Mouse (Mus musculus): Measurements from ENCODE around the gene Aqp1. TPM values are rescaled to one million over a fixed set of nuclear protein-coding genes. Genes with fewer than 3 reads are reported as not detected.

The Aqp1 gene
- polyA plus RNA-seq, 1 experiment from 2014 or later = 2.9 TPM

- H3K36me3 ChIP-seq (ENCODE audit: control insufficient read depth, insufficient read depth, low read length) = no peaks in the 10 kb centered on the region
These were observed 2.9 kb downstream of the Aqp1 start for GRCm38 (mm10) chr6:55338934-55339825.

GRCm38 (mm10) chr6:55341688-55342087 is 5.5 kb downstream of the Aqp1 start:
- no peaks in the 10 kb centered on the region for H3K27me3 ChIP-seq (replicated peaks; ENCODE audit: control insufficient read depth, insufficient read depth, low read length)
- WGBS = 24% methylated on average over 5 of the region's 5 CpGs
- H3K4me3 ChIP-seq (ENCODE audit: low read depth, low read length) = no peak overlapping the region
- H3K4me1 ChIP-seq (ENCODE audit: control insufficient read depth, insufficient read depth, low read length) = 0 out of 2 replicates have a peak, but pooled peaks cover 2% of the 10 kb centered on the region
- H3K4me2 ChIP-seq (ENCODE audit: low read length) = no peak overlapping the region
- DNase-seq (ENCODE audit: low spot score) (peak; percentile 13), ATAC-seq (no peak)
- H3K36me3 ChIP-seq (ENCODE audit: control insufficient read depth, insufficient read depth, low read length) = no peaks in the 10 kb centered on the region
- H3K9me3 ChIP-seq (replicated peaks; ENCODE audit: control insufficient read depth, low read length) = no peaks in the 10 kb centered on the region
- H3K27ac ChIP-seq (ENCODE audit: low read depth, low read length) = no peak overlapping the region
- H3K9ac ChIP-seq (ENCODE audit: low read length) = no peak overlapping the region

More at GRCm38 (mm10) chr6:55338934-55339825, 2.9 kb downstream of the Aqp1 start:
- H3K4me1 ChIP-seq (ENCODE audit: control insufficient read depth, insufficient read depth, low read length) = peaks cover 11% of the 10 kb centered on the region
- 84% methylated on average over 9 of the region's 9 CpGs for WGBS
- no peak for DNase-seq (ENCODE audit: low spot score)
- no peak for ATAC-seq
- no peak overlapping the region for H3K27ac ChIP-seq (ENCODE audit: low read depth, low read length)
- H3K9ac ChIP-seq (ENCODE audit: low read length) = no peak overlapping the region
- no peaks in the 10 kb centered on the region for H3K27me3 ChIP-seq (replicated peaks; ENCODE audit: control insufficient read depth, insufficient read depth, low read length)
- H3K4me2 ChIP-seq (ENCODE audit: low read length) = no peak overlapping the region
- no peaks in the 10 kb centered on the region for H3K9me3 ChIP-seq (replicated peaks; ENCODE audit: control insufficient read depth, low read length)
- H3K4me3 ChIP-seq (ENCODE audit: low read depth, low read length) = no peak overlapping the region

- 54% methylated on average over 9 of the region's 9 CpGs for WGBS
- Histone ChIP-seq H3K9ac (ENCODE audit: low read length) (no peak overlapping the region), H3K27me3 (replicated peaks; ENCODE audit: control insufficient read depth, insufficient read depth, low read length) (no peaks in the 10 kb centered on the region), H3K36me3 (ENCODE audit: control insufficient read depth, insufficient read depth, low read length) (no peaks in the 10 kb centered on the region), H3K27ac (ENCODE audit: low read depth, low read length) (no peak overlapping the region), H3K9me3 (replicated peaks; ENCODE audit: control insufficient read depth, low read length) (no peaks in the 10 kb centered on the region), H3K4me2 (ENCODE audit: low read length) (no peak overlapping the region), H3K4me3 (ENCODE audit: low read depth, low read length) (no peak overlapping the region), H3K4me1 (ENCODE audit: control insufficient read depth, insufficient read depth, low read length) (0 out of 2 replicates have a peak, but pooled peaks cover 2% of the 10 kb centered on the region)
- ATAC-seq = no peak
- peak; percentile 18 for DNase-seq (ENCODE audit: low spot score)
These were observed 6.1 kb downstream of the Aqp1 start for GRCm38 (mm10) chr6:55342328-55342727.

GRCm38 (mm10) chr6:55343446-55343845 is 7.2 kb downstream of the Aqp1 start:
- no peak overlapping the region for H3K9ac ChIP-seq (ENCODE audit: low read length)
- H3K36me3 ChIP-seq (ENCODE audit: control insufficient read depth, insufficient read depth, low read length) = no peaks in the 10 kb centered on the region
- H3K27ac ChIP-seq (ENCODE audit: low read depth, low read length) = no peak overlapping the region
- no peak for ATAC-seq
- no peak overlapping the region for H3K4me2 ChIP-seq (ENCODE audit: low read length)
- no peaks in the 10 kb centered on the region for H3K27me3 ChIP-seq (replicated peaks; ENCODE audit: control insufficient read depth, insufficient read depth, low read length)
- WGBS = 70% methylated on average over 10 of the region's 10 CpGs
- no peaks in the 10 kb centered on the region for H3K9me3 ChIP-seq (replicated peaks; ENCODE audit: control insufficient read depth, low read length)
- DNase-seq (ENCODE audit: low spot score) = no peak
- H3K4me3 ChIP-seq (ENCODE audit: low read depth, low read length) = no peak overlapping the region
- H3K4me1 ChIP-seq (ENCODE audit: control insufficient read depth, insufficient read depth, low read length) = 0 out of 2 replicates have a peak, but pooled peaks cover 2% of the 10 kb centered on the region

- Histone ChIP-seq H3K4me2 (ENCODE audit: low read length) (no peak overlapping the region), H3K9me3 (replicated peaks; ENCODE audit: control insufficient read depth, low read length) (no peaks in the 10 kb centered on the region), H3K4me1 (ENCODE audit: control insufficient read depth, insufficient read depth, low read length) (0 out of 2 replicates have a peak, but pooled peaks cover 2% of the 10 kb centered on the region), H3K9ac (ENCODE audit: low read length) (no peak overlapping the region), H3K27ac (ENCODE audit: low read depth, low read length) (no peak overlapping the region), H3K36me3 (ENCODE audit: control insufficient read depth, insufficient read depth, low read length) (no peaks in the 10 kb centered on the region), H3K27me3 (replicated peaks; ENCODE audit: control insufficient read depth, insufficient read depth, low read length) (no peaks in the 10 kb centered on the region), H3K4me3 (ENCODE audit: low read depth, low read length) (no peak overlapping the region)
- no peak for DNase-seq (ENCODE audit: low spot score)
- WGBS = 90% methylated on average over 9 of the region's 9 CpGs
- ATAC-seq = no peak
These were observed 8.2 kb downstream of the Aqp1 start for GRCm38 (mm10) chr6:55344291-55345016.

- ATAC-seq (no peak), DNase-seq (ENCODE audit: low spot score) (no peak)
- Histone ChIP-seq H3K9ac (ENCODE audit: low read length) (no peak overlapping the region), H3K27ac (ENCODE audit: low read depth, low read length) (no peak overlapping the region), H3K4me2 (ENCODE audit: low read length) (no peak overlapping the region), H3K9me3 (replicated peaks; ENCODE audit: control insufficient read depth, low read length) (no peaks in the 10 kb centered on the region), H3K36me3 (ENCODE audit: control insufficient read depth, insufficient read depth, low read length) (no peaks in the 10 kb centered on the region), H3K27me3 (replicated peaks; ENCODE audit: control insufficient read depth, insufficient read depth, low read length) (no peaks in the 10 kb centered on the region), H3K4me3 (ENCODE audit: low read depth, low read length) (no peak overlapping the region), H3K4me1 (ENCODE audit: control insufficient read depth, insufficient read depth, low read length) (0 out of 2 replicates have a peak, but pooled peaks cover 2% of the 10 kb centered on the region)
- WGBS = 90% methylated on average over 10 of the region's 10 CpGs
These were observed 9.0 kb downstream of the Aqp1 start for GRCm38 (mm10) chr6:55345264-55345663.

- DNase-seq (ENCODE audit: low spot score) = no peak
- no peak overlapping the region for H3K4me2 ChIP-seq (ENCODE audit: low read length)
- no peaks in the 10 kb centered on the region for H3K27me3 ChIP-seq (replicated peaks; ENCODE audit: control insufficient read depth, insufficient read depth, low read length)
- no peaks in the 10 kb centered on the region for H3K36me3 ChIP-seq (ENCODE audit: control insufficient read depth, insufficient read depth, low read length)
- no peak for ATAC-seq
- H3K9me3 ChIP-seq (replicated peaks; ENCODE audit: control insufficient read depth, low read length) = no peaks in the 10 kb centered on the region
- H3K27ac ChIP-seq (ENCODE audit: low read depth, low read length) = no peak overlapping the region
- H3K4me3 ChIP-seq (ENCODE audit: low read depth, low read length) = no peak overlapping the region
- no peak overlapping the region for H3K9ac ChIP-seq (ENCODE audit: low read length)
- WGBS = 92% methylated on average over 7 of the region's 7 CpGs
- H3K4me1 ChIP-seq (ENCODE audit: control insufficient read depth, insufficient read depth, low read length) = 0 out of 2 replicates have a peak, but pooled peaks cover 2% of the 10 kb centered on the region
These were observed 10.3 kb downstream of the Aqp1 start for GRCm38 (mm10) chr6:55346491-55346890.

GRCm38 (mm10) chr6:55347711-55348571 is 11.7 kb downstream of the Aqp1 start:
- Histone ChIP-seq H3K4me2 (ENCODE audit: low read length) (no peak overlapping the region), H3K36me3 (ENCODE audit: control insufficient read depth, insufficient read depth, low read length) (no peaks in the 10 kb centered on the region), H3K4me3 (ENCODE audit: low read depth, low read length) (no peak overlapping the region), H3K27me3 (replicated peaks; ENCODE audit: control insufficient read depth, insufficient read depth, low read length) (no peaks in the 10 kb centered on the region), H3K4me1 (ENCODE audit: control insufficient read depth, insufficient read depth, low read length) (no peaks in the 10 kb centered on the region), H3K9ac (ENCODE audit: low read length) (no peak overlapping the region), H3K27ac (ENCODE audit: low read depth, low read length) (no peak overlapping the region), H3K9me3 (replicated peaks; ENCODE audit: control insufficient read depth, low read length) (no peaks in the 10 kb centered on the region)
- DNase-seq (ENCODE audit: low spot score) (no peak), ATAC-seq (no peak)
- 86% methylated on average over 5 of the region's 5 CpGs for WGBS
